Mouse (Mus musculus) megakaryocyte, embryonic 14.5 days (primary cell): Measurements from ENCODE around the gene 4921536K21Rik. TPM values are rescaled to one million over a fixed set of nuclear protein-coding genes. Genes with fewer than 3 reads are reported as not detected.
A peak's percentile ranks its signal among the peaks of the same experiment; 100 is the strongest.

Experiments
- H3K27me3 ChIP-seq: replicated peaks from 2 replicates; pipeline ENCODE3; 2012; ENCODE audit warnings: inconsistent platforms
- H3K36me3 ChIP-seq: replicated peaks from 2 replicates; pipeline ENCODE3; 2012; ENCODE audit warnings: low read length, inconsistent platforms, mixed read lengths
- H3K4me1 ChIP-seq: 2 replicates; pipeline ENCODE4 v1.6.1; 2012; ENCODE audit warnings: inconsistent platforms
- H3K4me3 ChIP-seq: replicated peaks from 2 replicates; pipeline ENCODE3; 2012; ENCODE audit warnings: moderate library complexity, mild to moderate bottlenecking, inconsistent platforms
- H3K9me3 ChIP-seq: 2 replicates; pipeline ENCODE4 v1.6.1; 2012; ENCODE audit warnings: inconsistent platforms
- FLI1 ChIP-seq: IDR thresholded peaks from 2 replicates; pipeline ENCODE4 v1.6.1; 2012; ENCODE audit warnings: low read length, inconsistent platforms, mixed read lengths
- GATA1 ChIP-seq: IDR thresholded peaks from 3 replicates; pipeline ENCODE4 v1.6.1; 2012; ENCODE audit warnings: mixed read lengths, low read length, inconsistent platforms, borderline replicate concordance
- polyA plus RNA-seq: library from polyadenylated mRNA; stranded (reverse); fragments of >175 nt; gene quantifications from 2 replicates; pipeline ENCODE4 v1.2.3, GENCODE M21; 2012; ENCODE audit warnings: low replicate concordance; ENCODE audit not compliant: insufficient read depth

4921536K21Rik gene
- 0.15 TPM in 1 of 2 replicates, not detected in the other for polyA plus RNA-seq

DNA sequence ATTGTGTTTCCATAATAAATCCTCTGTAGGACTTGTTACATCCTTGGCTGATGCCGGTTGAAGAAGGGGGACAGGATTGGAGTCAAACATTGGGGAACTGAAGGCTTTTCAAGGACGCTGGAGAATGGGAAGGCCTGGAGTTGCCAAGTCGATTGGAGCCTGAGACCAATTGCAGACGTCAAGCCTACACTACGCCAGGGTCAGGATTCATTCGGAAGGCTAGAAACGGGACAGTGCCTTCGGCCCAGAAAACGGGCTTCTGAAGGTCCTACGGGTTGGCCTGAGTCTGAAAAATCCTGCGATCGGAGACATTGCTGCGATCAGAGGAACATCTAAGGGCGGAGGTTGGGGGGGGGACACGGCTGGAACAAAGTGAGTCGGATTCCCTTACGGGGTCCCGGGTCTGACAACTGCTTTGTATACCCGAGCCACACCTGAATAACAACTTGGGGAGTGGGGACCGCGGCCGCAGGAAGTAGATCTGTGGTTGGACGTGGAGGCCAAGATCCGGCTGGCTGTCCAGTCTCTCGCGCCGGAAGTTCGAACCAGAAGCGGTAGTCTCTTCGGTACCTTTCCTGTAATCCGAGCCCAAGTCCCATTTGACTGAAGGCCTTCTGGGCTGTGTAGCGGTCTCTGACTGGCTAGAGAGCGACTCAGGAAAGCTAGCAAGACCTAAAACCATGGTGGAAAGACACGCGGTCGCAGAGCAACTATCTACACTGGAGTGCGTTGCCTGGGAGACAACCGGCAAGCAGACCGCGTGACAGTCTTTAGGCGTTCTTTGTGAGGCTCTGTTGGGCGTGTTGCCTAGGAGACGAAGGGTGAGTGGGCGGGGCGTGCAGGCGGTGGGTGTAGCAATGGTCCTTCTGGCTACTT lies at the start of gene 4921536K21Rik, which contains the start of gene Dusp18:
TSS of gene 4921536K21Rik (minus strand) at position 693 of the 876 bp plus-strand sequence.
TSS of gene Dusp18 (plus strand) at position 835 of the 876 bp plus-strand sequence.
- Histone ChIP-seq H3K36me3 (peaks cover 27% of the 10 kb centered on the region), H3K9me3 (no peaks in the 10 kb centered on the region), H3K4me3 (peak within 1 kb of the TSS; percentile 91), H3K27me3 (peaks cover 43% of the 10 kb centered on the region), H3K4me1 (peaks cover 16% of the 10 kb centered on the region)
- TF ChIP-seq FLI1 (no peak), GATA1 (peak; percentile 94)

- Histone ChIP-seq H3K36me3 (no peaks in the 10 kb centered on the region), H3K9me3 (peaks cover 7% of the 10 kb centered on the region), H3K4me1 (0 out of 2 replicates have a peak, but pooled peaks cover 2% of the 10 kb centered on the region), H3K4me3 (no peak overlapping the region), H3K27me3 (peaks cover 33% of the 10 kb centered on the region)
- TF ChIP-seq FLI1 (no peak), GATA1 (no peak)
Measured at GRCm38 (mm10) chr11:3941371-3941770, 46.5 kb upstream of the 4921536K21Rik start.

- no peak for TF ChIP-seq GATA1
- no peak for TF ChIP-seq FLI1
Measured at GRCm38 (mm10) chr11:3937321-3937874, 42.5 kb upstream of the 4921536K21Rik start.

DNA sequence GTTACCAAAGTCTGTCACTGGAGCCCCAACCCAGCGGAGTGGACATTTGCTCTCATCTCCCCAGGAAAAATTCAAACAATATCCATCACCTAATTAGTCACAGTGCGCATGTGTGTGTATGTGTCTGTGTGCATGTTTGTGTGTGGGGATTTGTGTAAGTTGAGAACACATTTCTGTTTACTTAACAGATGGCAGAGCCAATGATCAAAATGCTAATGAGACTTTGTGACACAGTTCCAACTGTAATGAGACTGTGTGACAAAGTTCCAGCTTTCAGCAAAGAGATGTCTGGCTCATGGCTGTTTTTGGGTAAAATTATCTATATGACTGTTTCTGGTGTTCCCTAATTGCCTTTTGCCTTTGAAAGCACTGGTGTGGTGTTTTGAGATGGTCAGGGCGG lies 41.4 kb upstream of the 4921536K21Rik start:
- H3K4me3 ChIP-seq = no peak overlapping the region
- TF ChIP-seq FLI1 = no peak
- TF ChIP-seq GATA1 = no peak
- no peaks in the 10 kb centered on the region for H3K36me3 ChIP-seq
- H3K9me3 ChIP-seq = no peaks in the 10 kb centered on the region
- peaks cover 30% of the 10 kb centered on the region for H3K27me3 ChIP-seq
- H3K4me1 ChIP-seq = peaks cover 20% of the 10 kb centered on the region

More at GRCm38 (mm10) chr11:3937321-3937874, 42.5 kb upstream of the 4921536K21Rik start:
- Histone ChIP-seq H3K9me3 (peaks cover 4% of the 10 kb centered on the region), H3K4me1 (peaks cover 10% of the 10 kb centered on the region), H3K4me3 (no peak overlapping the region), H3K27me3 (peaks cover 34% of the 10 kb centered on the region), H3K36me3 (no peaks in the 10 kb centered on the region)

- H3K27me3 ChIP-seq = peaks cover 32% of the 10 kb centered on the region
- H3K9me3 ChIP-seq = no peaks in the 10 kb centered on the region
- H3K4me1 ChIP-seq = peaks cover 26% of the 10 kb centered on the region
- no peak overlapping the region for H3K4me3 ChIP-seq
- H3K36me3 ChIP-seq = no peaks in the 10 kb centered on the region
- TF ChIP-seq GATA1 = no peak
- TF ChIP-seq FLI1 = no peak
Measured at GRCm38 (mm10) chr11:3935135-3935534, 40.2 kb upstream of the 4921536K21Rik start.

DNA sequence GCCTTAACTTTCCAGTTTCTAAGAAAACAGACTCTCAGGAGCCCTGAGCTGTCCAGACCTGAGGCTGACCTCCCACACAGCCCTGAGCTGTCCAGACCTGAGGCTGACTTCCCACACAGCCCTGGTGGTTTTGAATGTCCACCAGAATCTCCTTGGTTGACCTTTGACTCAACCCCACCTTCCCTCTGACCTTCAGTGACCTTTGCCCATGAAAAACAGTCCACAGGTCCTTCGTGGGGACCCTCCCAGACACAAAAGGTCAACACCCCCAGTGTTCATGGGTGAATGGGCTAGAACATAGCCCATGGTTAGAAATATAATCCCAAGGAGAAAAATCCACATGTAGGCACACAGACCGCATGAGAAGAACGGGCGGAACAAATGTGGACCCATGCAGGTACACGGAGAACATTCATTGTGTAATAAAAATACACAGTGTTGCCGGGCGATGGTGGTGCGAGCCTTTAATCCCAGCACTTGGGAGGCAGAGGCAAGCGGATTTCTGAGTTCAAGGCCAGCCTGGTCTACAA lies 38.9 kb upstream of the 4921536K21Rik start:
- no peak overlapping the region for H3K4me3 ChIP-seq
- H3K27me3 ChIP-seq = peaks cover 34% of the 10 kb centered on the region
- H3K9me3 ChIP-seq = no peaks in the 10 kb centered on the region
- TF ChIP-seq GATA1 (no peak), FLI1 (no peak)
- peaks cover 26% of the 10 kb centered on the region for H3K4me1 ChIP-seq
- H3K36me3 ChIP-seq = no peaks in the 10 kb centered on the region

DNA sequence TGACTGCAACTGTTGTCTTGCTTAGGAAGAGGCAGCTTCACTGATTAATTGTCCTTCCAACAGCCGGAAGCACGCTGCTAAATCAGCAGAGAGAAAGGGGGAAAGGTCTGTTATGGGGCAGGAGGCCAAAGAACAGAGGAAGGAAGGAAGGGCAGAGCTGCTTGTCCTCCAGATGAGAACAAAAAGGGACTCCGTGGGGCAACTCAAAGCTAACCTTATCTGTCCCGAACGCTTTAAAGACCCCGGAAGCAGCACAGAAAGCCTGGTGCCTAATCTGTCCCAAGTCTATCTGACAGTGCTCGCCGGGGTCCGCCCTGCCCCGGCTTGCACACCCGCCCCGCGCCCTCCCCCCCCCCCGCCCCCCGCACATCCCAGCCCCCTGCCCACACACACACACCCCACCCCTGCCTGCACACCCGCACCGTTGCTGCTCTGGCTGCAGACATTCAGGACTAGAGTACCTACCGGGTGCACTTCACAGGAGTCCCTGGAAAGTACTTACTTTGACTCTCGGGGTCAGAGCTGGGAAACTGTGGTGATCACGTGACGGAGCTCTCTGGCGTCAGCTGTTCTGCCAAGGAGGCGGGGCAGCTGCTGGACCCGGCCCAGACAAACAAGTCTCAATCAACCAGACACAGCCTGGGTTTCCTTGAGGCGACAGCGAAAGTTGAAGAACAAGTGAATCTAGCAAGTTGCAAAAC lies 36.8 kb upstream of the 4921536K21Rik start, which contains the start of gene Tcn2:
TSS of gene Tcn2 (minus strand) at position 649 of the 701 bp plus-strand sequence.
- Histone ChIP-seq H3K4me3 (peak within 1 kb of the TSS; percentile 93), H3K9me3 (no peaks in the 10 kb centered on the region), H3K27me3 (peaks cover 34% of the 10 kb centered on the region), H3K4me1 (peaks cover 26% of the 10 kb centered on the region), H3K36me3 (peaks cover 4% of the 10 kb centered on the region)
- TF ChIP-seq FLI1 (no peak), GATA1 (no peak)

DNA sequence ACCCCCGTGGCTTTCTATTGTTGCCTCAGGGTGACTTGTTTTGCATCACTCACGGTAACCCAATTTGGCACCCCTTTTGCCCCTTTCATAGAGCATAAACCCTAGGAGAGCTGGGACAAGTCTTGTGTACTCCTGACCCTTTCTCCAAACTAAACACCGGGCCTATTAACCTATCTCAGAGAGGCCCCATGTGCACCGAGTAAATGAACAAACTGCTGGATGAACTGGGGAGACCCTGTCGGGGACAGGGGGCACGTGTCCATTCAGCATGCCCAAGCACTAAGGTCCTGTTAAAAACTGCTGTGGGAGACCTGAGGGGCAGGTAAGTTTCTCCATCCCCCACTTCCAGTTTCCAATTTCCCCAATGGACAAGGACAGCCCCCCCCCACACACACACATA lies 36.0 kb upstream of the 4921536K21Rik start:
- TF ChIP-seq FLI1 (no peak), GATA1 (no peak)
- peaks cover 10% of the 10 kb centered on the region for H3K36me3 ChIP-seq
- H3K4me3 ChIP-seq = peak overlapping the region; percentile 93
- H3K9me3 ChIP-seq = no peaks in the 10 kb centered on the region
- peaks cover 34% of the 10 kb centered on the region for H3K27me3 ChIP-seq
- peaks cover 26% of the 10 kb centered on the region for H3K4me1 ChIP-seq

GRCm38 (mm10) chr11:3930019-3930418 lies 35.1 kb upstream of the 4921536K21Rik start:
- Histone ChIP-seq H3K36me3 (peaks cover 15% of the 10 kb centered on the region), H3K4me3 (peak overlapping the region; percentile 48), H3K9me3 (no peaks in the 10 kb centered on the region), H3K4me1 (peaks cover 26% of the 10 kb centered on the region), H3K27me3 (peaks cover 31% of the 10 kb centered on the region)
- TF ChIP-seq GATA1 (no peak), FLI1 (no peak)
